Mouse (Mus musculus): ENCODE measurements around the gene Foxn3. TPM values are rescaled to one million over a fixed set of nuclear protein-coding genes. Genes with fewer than 3 reads are reported as not detected.

Foxn3 gene
- polyA plus RNA-seq, 1 experiment from 2014 or later = 41.9 TPM

GRCm38 (mm10) chr12:99570197-99570956 is 7.0 kb upstream of the Foxn3 start:
- Histone ChIP-seq H3K36me3 (ENCODE audit: control insufficient read depth, insufficient read depth) (no peaks in the 10 kb centered on the region), H3K9me3 (ENCODE audit: control insufficient read depth) (no peaks in the 10 kb centered on the region), H3K4me1 (replicated peaks; ENCODE audit: control insufficient read depth, insufficient read depth, low read length) (no peaks in the 10 kb centered on the region), H3K4me2 (replicated peaks; ENCODE audit: low read depth) (peak overlapping the region; percentile 32; the same call in 1 of the 2 replicates), H3K27ac (ENCODE audit: low read depth, low read length) (no peak overlapping the region), H3K4me3 (ENCODE audit: low read depth, low read length) (no peak overlapping the region), H3K9ac (ENCODE audit: low read depth, low read length) (no peak overlapping the region), H3K27me3 (replicated peaks; ENCODE audit: control insufficient read depth, insufficient read depth, low read length) (no peaks in the 10 kb centered on the region)
- 71% methylated on average over 25 of the region's 25 CpGs for WGBS
- no peak for TF ChIP-seq CTCF (IDR thresholded peaks at IDR 0.05; ENCODE audit: low read depth)
- no peak for ATAC-seq

- no peak for TF ChIP-seq CTCF (IDR thresholded peaks at IDR 0.05; ENCODE audit: low read depth)
- H3K4me3 ChIP-seq (ENCODE audit: low read depth, low read length) = no peak overlapping the region
- no peak overlapping the region for H3K27ac ChIP-seq (ENCODE audit: low read depth, low read length)
- no peaks in the 10 kb centered on the region for H3K27me3 ChIP-seq (replicated peaks; ENCODE audit: control insufficient read depth, insufficient read depth, low read length)
- H3K4me2 ChIP-seq (replicated peaks; ENCODE audit: low read depth) = no peak overlapping the region
- no peak overlapping the region for H3K9ac ChIP-seq (ENCODE audit: low read depth, low read length)
- H3K36me3 ChIP-seq (ENCODE audit: control insufficient read depth, insufficient read depth) = no peaks in the 10 kb centered on the region
- no peak for ATAC-seq
- no peaks in the 10 kb centered on the region for H3K4me1 ChIP-seq (replicated peaks; ENCODE audit: control insufficient read depth, insufficient read depth, low read length)
- 64% methylated on average over 2 of the region's 2 CpGs for WGBS
- H3K9me3 ChIP-seq (ENCODE audit: control insufficient read depth) = no peaks in the 10 kb centered on the region
Measured at GRCm38 (mm10) chr12:99565606-99566005, 2.2 kb upstream of the Foxn3 start.

GRCm38 (mm10) chr12:99564301-99564910 is 1.0 kb upstream of the Foxn3 start:
- 41% methylated on average over 9 of the region's 9 CpGs for WGBS

GRCm38 (mm10) chr12:99562867-99563189 is 554 bp downstream of the Foxn3 start:
- Histone ChIP-seq H3K4me3 (ENCODE audit: low read depth, low read length) (peak overlapping the region; percentile 93), H3K4me2 (replicated peaks; ENCODE audit: low read depth) (peak overlapping the region; percentile 94), H3K27me3 (replicated peaks; ENCODE audit: control insufficient read depth, insufficient read depth, low read length) (no peaks in the 10 kb centered on the region), H3K27ac (ENCODE audit: low read depth, low read length) (no peak overlapping the region), H3K4me1 (replicated peaks; ENCODE audit: control insufficient read depth, insufficient read depth, low read length) (no peaks in the 10 kb centered on the region; the same call in 1 of the 2 replicates), H3K9me3 (ENCODE audit: control insufficient read depth) (no peaks in the 10 kb centered on the region), H3K9ac (ENCODE audit: low read depth, low read length) (peak overlapping the region; percentile 55; the same call in 1 of the 2 replicates), H3K36me3 (ENCODE audit: control insufficient read depth, insufficient read depth) (no peaks in the 10 kb centered on the region)
- WGBS = 0% methylated on average over 10 of the region's 10 CpGs
- ATAC-seq = no peak; the same call in 1 of the 2 replicates
- no peak for TF ChIP-seq CTCF (IDR thresholded peaks at IDR 0.05; ENCODE audit: low read depth)

More at GRCm38 (mm10) chr12:99564301-99564910, 1.0 kb upstream of the Foxn3 start:
- no peak overlapping the region for H3K4me3 ChIP-seq (ENCODE audit: low read depth, low read length)
- no peak overlapping the region for H3K27ac ChIP-seq (ENCODE audit: low read depth, low read length)
- no peaks in the 10 kb centered on the region for H3K36me3 ChIP-seq (ENCODE audit: control insufficient read depth, insufficient read depth)
- no peaks in the 10 kb centered on the region for H3K4me1 ChIP-seq (replicated peaks; ENCODE audit: control insufficient read depth, insufficient read depth, low read length)
- H3K9ac ChIP-seq (ENCODE audit: low read depth, low read length) = no peak overlapping the region
- TF ChIP-seq CTCF (IDR thresholded peaks at IDR 0.05; ENCODE audit: low read depth) = no peak
- H3K4me2 ChIP-seq (replicated peaks; ENCODE audit: low read depth) = peak overlapping the region; percentile 94; the same call in 1 of the 2 replicates
- no peaks in the 10 kb centered on the region for H3K27me3 ChIP-seq (replicated peaks; ENCODE audit: control insufficient read depth, insufficient read depth, low read length)
- ATAC-seq = no peak
- no peaks in the 10 kb centered on the region for H3K9me3 ChIP-seq (ENCODE audit: control insufficient read depth)

GRCm38 (mm10) chr12:99562073-99562866 is 1.1 kb downstream of the Foxn3 start:
- H3K4me2 ChIP-seq (replicated peaks; ENCODE audit: low read depth) = peak overlapping the region; percentile 94
- H3K4me1 ChIP-seq (replicated peaks; ENCODE audit: control insufficient read depth, insufficient read depth, low read length) = no peaks in the 10 kb centered on the region; the same call in 1 of the 2 replicates
- H3K4me3 ChIP-seq (ENCODE audit: low read depth, low read length) = peak overlapping the region; percentile 93
- peak overlapping the region; percentile 76 for H3K27ac ChIP-seq (ENCODE audit: low read depth, low read length)
- WGBS = 3% methylated on average over 24 of the region's 24 CpGs
- H3K9ac ChIP-seq (ENCODE audit: low read depth, low read length) = peak overlapping the region; percentile 55
- ATAC-seq = peak; percentile 51; the same call in 1 of the 2 replicates
- H3K9me3 ChIP-seq (ENCODE audit: control insufficient read depth) = no peaks in the 10 kb centered on the region
- no peaks in the 10 kb centered on the region for H3K36me3 ChIP-seq (ENCODE audit: control insufficient read depth, insufficient read depth)
- TF ChIP-seq CTCF (IDR thresholded peaks at IDR 0.05; ENCODE audit: low read depth) = peak; percentile 35
- H3K27me3 ChIP-seq (replicated peaks; ENCODE audit: control insufficient read depth, insufficient read depth, low read length) = no peaks in the 10 kb centered on the region

- Histone ChIP-seq H3K4me3 (ENCODE audit: low read depth, low read length) (peak overlapping the region; percentile 93; the same call in 1 of the 2 replicates), H3K27me3 (replicated peaks; ENCODE audit: control insufficient read depth, insufficient read depth, low read length) (no peaks in the 10 kb centered on the region), H3K4me2 (replicated peaks; ENCODE audit: low read depth) (peak overlapping the region; percentile 94), H3K9ac (ENCODE audit: low read depth, low read length) (no peak overlapping the region), H3K4me1 (replicated peaks; ENCODE audit: control insufficient read depth, insufficient read depth, low read length) (no peaks in the 10 kb centered on the region; the same call in 1 of the 2 replicates), H3K27ac (ENCODE audit: low read depth, low read length) (no peak overlapping the region), H3K9me3 (ENCODE audit: control insufficient read depth) (no peaks in the 10 kb centered on the region), H3K36me3 (ENCODE audit: control insufficient read depth, insufficient read depth) (no peaks in the 10 kb centered on the region)
- 58% methylated on average over 3 of the region's 3 CpGs for WGBS
- no peak for TF ChIP-seq CTCF (IDR thresholded peaks at IDR 0.05; ENCODE audit: low read depth)
- no peak for ATAC-seq
Measured at GRCm38 (mm10) chr12:99561333-99561766, 2.0 kb downstream of the Foxn3 start.

Measured in intestine, postnatal 0 days (tissue).